Comparison of ENCODE assay signal across 18 mouse cellular contexts in genomic region chr9:92520751-92521150, GRCm38 (mm10).
DNase-seq lines count a peak whose midpoint lies in the region.
"Had no signal": no experiment of that assay in that cellular context is flagged by ENCODE, and none has a peak within 500 bp of the region (broad histone marks: within the 10 kb centered on the region; RNA-seq: fewer than 3 reads in every experiment).

No protein-coding gene starts in this region.

- peak; percentile 10 for DNase-seq in kidney, adult 18-20 months
- DNase-seq in kidney, postnatal 4 days = no peak
- DNase-seq in kidney, adult 9 months = peak; percentile 52
- DNase-seq in kidney, postnatal 14 days = no peak
- DNase-seq in ES-CJ7 (ENCODE audit: low read depth, low spot score) = peak; percentile 5
- DNase-seq in ZHBTc4 (ENCODE audit: low read depth, low spot score) = peak; percentile 21
- DNase-seq in cerebellum, postnatal 25 days = no peak
- DNase-seq: adrenal gland, postnatal 10 days; adrenal gland, postnatal 36 days; B cell, adult 2 months; cerebellum, adult 18-20 months; cerebellum, adult 9-11 months; cerebellum, postnatal 36 days; embryo, embryonic 11 days; gastrocnemius, postnatal 25 days; heart, adult 18-20 months; heart, postnatal 10 days; heart, postnatal 36 days had no signal

Comparison
In these comparisons a context has a peak if more than half of its experiments do, and no peak if none do; other contexts are left out.
1. DNase-seq: peak in kidney, adult 18-20 months (single experiment), kidney, adult 9 months (single experiment), ES-CJ7 (single experiment) and ZHBTc4 (single experiment); none in kidney, postnatal 4 days (0 of 2), kidney, postnatal 14 days (single experiment) and cerebellum, postnatal 25 days (0 of 2).